In genomic region chr4:31824518-31825437, GRCm38 (mm10) we compare ENCODE assay signal across 8 mouse cellular contexts.
DNase-seq lines count a peak whose midpoint lies in the region; ATAC-seq lines count a peak whose summit lies in the region.

No protein-coding gene starts in this region.

- no peak for ATAC-seq in liver, embryonic 11.5 days (replicated peaks; ENCODE audit: low FRiP score)

- H3K36me3 ChIP-seq in heart, embryonic 10.5 days: no peaks in the 10 kb centered on the region
- H3K36me3 ChIP-seq in liver, embryonic 11.5 days (ENCODE audit: control insufficient read depth, insufficient read depth, low read length): no peaks in the 10 kb centered on the region

- no peak overlapping the region for H3K9ac ChIP-seq in liver, embryonic 11.5 days (ENCODE audit: low read depth, low read length)

- H3K9me3 ChIP-seq in heart, embryonic 10.5 days: 0 out of 2 replicates have a peak, but pooled peaks cover 3% of the 10 kb centered on the region
- H3K9me3 ChIP-seq in liver, embryonic 11.5 days (ENCODE audit: control insufficient read depth, low read length): no peaks in the 10 kb centered on the region

- peak overlapping the region; percentile 33 for H3K4me3 ChIP-seq in heart, embryonic 10.5 days
- no peak overlapping the region for H3K4me3 ChIP-seq in liver, embryonic 11.5 days (ENCODE audit: low read depth, low read length)

- peak overlapping the region; percentile 80; the same call in 1 of the 2 replicates for H3K27ac ChIP-seq in heart, embryonic 10.5 days
- no peak overlapping the region for H3K27ac ChIP-seq in liver, embryonic 11.5 days (ENCODE audit: low read depth, low read length)

- DNase-seq in heart, embryonic 10.5 days (ENCODE audit: low spot score): no peak
- no peak for DNase-seq in heart, postnatal 25 days (ENCODE audit: low spot score)
- DNase-seq in T-cell, adult 2 months (ENCODE audit: low spot score): peak; percentile 4
- peak; percentile 16 for DNase-seq in heart, postnatal 4 days
- no peak for DNase-seq in liver, embryonic 11.5 days (ENCODE audit: low spot score)
- DNase-seq in adrenal gland, postnatal 14 days: no peak
- DNase-seq in cerebellum, postnatal 36 days: no peak
- DNase-seq in adrenal gland, postnatal 36 days: no peak

- H3K4me1 ChIP-seq in heart, embryonic 10.5 days: peaks cover 17% of the 10 kb centered on the region; the same call in 1 of the 2 replicates
- no peaks in the 10 kb centered on the region for H3K4me1 ChIP-seq in liver, embryonic 11.5 days (replicated peaks; ENCODE audit: control insufficient read depth, insufficient read depth, low read length)

- intact Hi-C loops in heart, postnatal 25 days (cut with DNase I): no loop called here

- no peaks in the 10 kb centered on the region for H3K27me3 ChIP-seq in heart, embryonic 10.5 days (ENCODE audit: insufficient read depth, poor library complexity, severe bottlenecking)
- no peaks in the 10 kb centered on the region for H3K27me3 ChIP-seq in liver, embryonic 11.5 days (replicated peaks; ENCODE audit: control insufficient read depth, insufficient read depth, low read length)

- WGBS in heart, embryonic 10.5 days: 49% methylated on average over 14 of the region's 14 CpGs
- WGBS in liver, embryonic 11.5 days: 63% methylated on average over 14 of the region's 14 CpGs

- peak overlapping the region; percentile 41 for H3K4me2 ChIP-seq in liver, embryonic 11.5 days

Comparison
In these comparisons a context has a peak if more than half of its experiments do, and no peak if none do; other contexts are left out.
1. DNase-seq: peak in T-cell, adult 2 months (single experiment) and heart, postnatal 4 days (single experiment); none in heart, embryonic 10.5 days (single experiment), heart, postnatal 25 days (single experiment), liver, embryonic 11.5 days (single experiment), adrenal gland, postnatal 14 days (single experiment), cerebellum, postnatal 36 days (0 of 2) and adrenal gland, postnatal 36 days (0 of 2).